Mouse (Mus musculus): ENCODE data around the gene 1700092M07Rik. TPM values are rescaled to one million over a fixed set of nuclear protein-coding genes. Genes with fewer than 3 reads are reported as not detected.

The 1700092M07Rik gene
- polyA plus RNA-seq, 1 experiment from 2014 or later = 0.99 TPM

DNA sequence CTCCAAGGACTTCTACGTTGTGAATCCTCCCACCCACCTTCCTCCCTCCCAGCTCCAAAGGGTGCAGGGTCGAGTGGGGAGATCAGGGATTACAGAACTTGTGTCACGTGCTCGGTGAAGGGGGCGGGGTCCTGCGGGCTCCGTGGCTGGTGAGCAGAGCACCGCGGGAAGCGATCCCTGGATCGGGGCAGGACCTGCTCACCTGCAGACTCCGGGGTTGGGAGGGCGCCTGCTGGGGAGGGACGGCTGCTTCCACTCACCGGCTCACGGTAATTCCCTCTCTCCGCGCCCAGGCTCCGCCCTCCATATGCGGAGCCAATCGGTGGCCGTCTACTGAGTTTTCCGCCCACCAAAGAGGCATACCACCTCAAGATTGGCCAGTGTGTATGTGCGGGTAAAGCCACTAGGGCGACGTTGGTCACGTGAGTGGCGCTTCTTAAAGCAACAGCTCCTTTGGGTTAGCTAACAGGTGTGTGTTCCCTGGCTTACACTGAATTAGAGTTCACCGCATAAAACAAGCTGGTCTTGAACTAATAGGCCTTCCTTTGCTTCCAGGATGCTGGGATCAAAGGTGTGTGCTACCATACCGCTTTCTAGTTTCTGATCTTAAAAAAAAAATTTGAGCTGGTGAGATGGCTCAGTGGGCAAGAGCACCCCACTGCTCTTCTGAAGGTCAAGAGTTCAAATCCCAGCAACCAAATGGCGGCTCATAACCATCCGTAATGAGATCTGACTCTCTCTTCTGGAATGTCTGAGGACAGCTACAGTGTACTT lies 45.7 kb downstream of the 1700092M07Rik start, which contains the start of gene Taf6l:
TSS of gene Taf6l (minus strand) at position 410 of the 774 bp plus-strand sequence.
- H3K9ac ChIP-seq (ENCODE audit: low read length) = peak within 1 kb of the TSS; percentile 63
- H3K4me1 ChIP-seq (ENCODE audit: control insufficient read depth, insufficient read depth, low read length) = no peaks in the 10 kb centered on the region
- H3K9me3 ChIP-seq (ENCODE audit: control insufficient read depth, low read length) = no peaks in the 10 kb centered on the region
- H3K4me2 ChIP-seq (ENCODE audit: low read depth, severe bottlenecking) = peak within 1 kb of the TSS; percentile 59
- WGBS = under 1% methylated on average over 32 of the region's 32 CpGs
- ATAC-seq (ENCODE audit: insufficient number of reproducible peaks, low FRiP score, low TSS enrichment, low read depth) = peak; percentile 99
- peak within 1 kb of the TSS; percentile 51; the same call in 1 of the 2 replicates for H3K27ac ChIP-seq (replicated peaks; ENCODE audit: low read depth, low read length)
- peak within 1 kb of the TSS; percentile 60 for H3K4me3 ChIP-seq (ENCODE audit: low read depth, low read length)
- peaks cover 4% of the 10 kb centered on the region; the same call in 1 of the 2 replicates for H3K36me3 ChIP-seq (ENCODE audit: control insufficient read depth, insufficient read depth, low read length)
- DNase-seq (ENCODE audit: low spot score) = peak; percentile 89
- H3K27me3 ChIP-seq (ENCODE audit: control insufficient read depth, insufficient read depth, low read length) = no peaks in the 10 kb centered on the region

DNA sequence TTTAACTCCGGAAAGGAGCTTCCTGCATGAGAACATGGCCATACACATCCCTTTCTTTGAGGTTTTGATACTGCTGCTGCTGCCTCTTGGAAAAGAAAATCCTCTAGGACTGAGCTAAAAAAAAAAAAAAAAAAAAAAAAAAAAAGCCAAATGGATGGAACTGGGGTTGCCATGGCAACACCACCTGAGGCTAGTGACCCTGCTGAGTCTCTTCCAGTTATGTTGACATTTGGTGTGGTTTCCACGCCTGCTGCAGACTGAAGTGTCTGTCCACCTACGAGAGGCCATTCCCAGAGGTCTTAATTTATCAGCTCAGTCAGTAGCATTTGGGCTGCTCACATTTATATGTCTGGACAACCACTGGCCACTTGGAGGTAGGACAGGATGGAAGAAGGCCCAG lies 48.0 kb downstream of the 1700092M07Rik start:
- Histone ChIP-seq H3K4me2 (ENCODE audit: low read depth, severe bottlenecking) (no peak overlapping the region), H3K4me1 (ENCODE audit: control insufficient read depth, insufficient read depth, low read length) (no peaks in the 10 kb centered on the region), H3K27ac (replicated peaks; ENCODE audit: low read depth, low read length) (no peak overlapping the region), H3K9me3 (ENCODE audit: control insufficient read depth, low read length) (no peaks in the 10 kb centered on the region), H3K36me3 (ENCODE audit: control insufficient read depth, insufficient read depth, low read length) (peaks cover 5% of the 10 kb centered on the region), H3K27me3 (ENCODE audit: control insufficient read depth, insufficient read depth, low read length) (no peaks in the 10 kb centered on the region), H3K9ac (ENCODE audit: low read length) (no peak overlapping the region), H3K4me3 (ENCODE audit: low read depth, low read length) (no peak overlapping the region)
- DNase-seq (ENCODE audit: low spot score) = no peak
- no peak for ATAC-seq (ENCODE audit: insufficient number of reproducible peaks, low FRiP score, low TSS enrichment, low read depth)
- WGBS = 20% methylated on average over 3 of the region's 3 CpGs

DNA sequence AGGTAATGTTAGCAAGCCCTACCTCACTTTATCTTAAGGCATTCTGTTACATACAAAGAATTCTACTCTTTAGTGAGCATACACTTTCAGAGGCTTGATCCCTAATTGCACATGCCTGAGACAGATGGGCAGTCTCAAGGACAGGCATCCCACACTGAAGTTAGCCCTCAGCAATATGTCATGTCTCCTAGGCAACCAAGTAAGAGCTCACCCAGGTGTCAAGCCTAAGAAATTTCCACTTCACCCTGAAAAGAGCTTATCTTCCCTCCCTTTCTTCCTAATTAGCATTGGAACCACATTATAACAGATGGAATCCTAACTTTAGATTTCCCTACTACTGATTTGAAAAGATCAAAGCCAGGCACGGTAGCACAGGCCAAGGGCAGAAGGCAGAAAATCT lies 48.7 kb downstream of the 1700092M07Rik start:
- Histone ChIP-seq H3K9me3 (ENCODE audit: control insufficient read depth, low read length) (no peaks in the 10 kb centered on the region), H3K4me2 (ENCODE audit: low read depth, severe bottlenecking) (no peak overlapping the region), H3K9ac (ENCODE audit: low read length) (no peak overlapping the region), H3K36me3 (ENCODE audit: control insufficient read depth, insufficient read depth, low read length) (peaks cover 12% of the 10 kb centered on the region), H3K4me3 (ENCODE audit: low read depth, low read length) (no peak overlapping the region), H3K4me1 (ENCODE audit: control insufficient read depth, insufficient read depth, low read length) (no peaks in the 10 kb centered on the region), H3K27me3 (ENCODE audit: control insufficient read depth, insufficient read depth, low read length) (no peaks in the 10 kb centered on the region), H3K27ac (replicated peaks; ENCODE audit: low read depth, low read length) (no peak overlapping the region)
- ATAC-seq (ENCODE audit: insufficient number of reproducible peaks, low FRiP score, low TSS enrichment, low read depth) = no peak
- 64% methylated on average over 1 of the region's 1 CpGs for WGBS
- no peak for DNase-seq (ENCODE audit: low spot score)

DNA sequence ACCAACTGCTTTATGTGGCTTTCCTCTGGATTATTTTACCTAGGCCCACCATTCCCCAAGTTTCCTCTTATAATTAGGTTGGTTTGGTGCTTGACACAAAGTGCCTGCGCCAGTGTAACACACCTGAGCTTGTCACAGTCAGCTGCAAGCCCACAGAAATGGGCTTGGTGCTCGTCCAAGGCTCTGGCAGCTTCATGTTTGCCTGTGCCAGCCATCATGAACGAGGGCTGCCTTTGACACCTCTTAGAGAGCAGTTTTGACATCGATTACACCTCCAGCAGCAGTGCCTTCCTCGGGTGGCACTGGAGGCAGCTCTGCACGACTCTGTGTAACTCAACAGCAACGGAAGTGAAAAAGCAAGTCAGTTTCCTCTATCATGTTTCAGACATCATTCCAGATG lies 49.7 kb downstream of the 1700092M07Rik start:
- H3K4me2 ChIP-seq (ENCODE audit: low read depth, severe bottlenecking) = no peak overlapping the region
- H3K27me3 ChIP-seq (ENCODE audit: control insufficient read depth, insufficient read depth, low read length) = no peaks in the 10 kb centered on the region
- no peaks in the 10 kb centered on the region for H3K4me1 ChIP-seq (ENCODE audit: control insufficient read depth, insufficient read depth, low read length)
- H3K9ac ChIP-seq (ENCODE audit: low read length) = no peak overlapping the region
- peaks cover 21% of the 10 kb centered on the region for H3K36me3 ChIP-seq (ENCODE audit: control insufficient read depth, insufficient read depth, low read length)
- H3K9me3 ChIP-seq (ENCODE audit: control insufficient read depth, low read length) = no peaks in the 10 kb centered on the region
- DNase-seq (ENCODE audit: low spot score) (no peak), ATAC-seq (ENCODE audit: insufficient number of reproducible peaks, low FRiP score, low TSS enrichment, low read depth) (no peak)
- H3K4me3 ChIP-seq (ENCODE audit: low read depth, low read length) = no peak overlapping the region
- no peak overlapping the region for H3K27ac ChIP-seq (replicated peaks; ENCODE audit: low read depth, low read length)
- WGBS = 86% methylated on average over 7 of the region's 7 CpGs

Small RNA genes lying within 50 kb of the gene (microRNA-seq; reads per million reads assigned to microRNA genes)
- 1.5 reads per million for gene Mir6992

Other genes starting within 250 kb of the 1700092M07Rik start
- gene Slc22a8, start 149.5 kb upstream of the 1700092M07Rik start, polyA plus RNA-seq (2014; fragmentation: Nextera tagmentation; extraction: Ambion mirVana) = not detected in 2 replicates
- gene Slc22a6, start 122.7 kb upstream of the 1700092M07Rik start, polyA plus RNA-seq (2014; fragmentation: Nextera tagmentation; extraction: Ambion mirVana) = not detected in 2 replicates
- 0.15 and 0.27 TPM in 2 replicates for gene Chrm1, start 76.9 kb upstream of the 1700092M07Rik start, polyA plus RNA-seq (2014; fragmentation: Nextera tagmentation; extraction: Ambion mirVana)
- 108 and 114 TPM in 2 replicates for gene Slc3a2, start 17.3 kb upstream of the 1700092M07Rik start, polyA plus RNA-seq (2014; fragmentation: Nextera tagmentation; extraction: Ambion mirVana)
- gene Wdr74, start 4.9 kb upstream of the 1700092M07Rik start, polyA plus RNA-seq (2014; fragmentation: Nextera tagmentation; extraction: Ambion mirVana) = 92.9 and 100 TPM in 2 replicates
- gene Stx5a, start 695 bp downstream of the 1700092M07Rik start, polyA plus RNA-seq (2014; fragmentation: Nextera tagmentation; extraction: Ambion mirVana) = 125 and 127 TPM in 2 replicates
- 228 and 247 TPM in 2 replicates for gene Nxf1, start 16.4 kb downstream of the 1700092M07Rik start, polyA plus RNA-seq (2014; fragmentation: Nextera tagmentation; extraction: Ambion mirVana)
- 183 and 204 TPM in 2 replicates for gene Tmem223, start 30.3 kb downstream of the 1700092M07Rik start, polyA plus RNA-seq (2014; fragmentation: Nextera tagmentation; extraction: Ambion mirVana)
- gene Tmem179b, start 33.7 kb downstream of the 1700092M07Rik start, polyA plus RNA-seq (2014; fragmentation: Nextera tagmentation; extraction: Ambion mirVana) = 49.1 and 51.3 TPM in 2 replicates
- gene Taf6l, start 45.7 kb downstream of the 1700092M07Rik start, polyA plus RNA-seq (2014; fragmentation: Nextera tagmentation; extraction: Ambion mirVana) = 22.5 and 23.0 TPM in 2 replicates
- gene Polr2g, start 57.9 kb downstream of the 1700092M07Rik start, polyA plus RNA-seq (2014; fragmentation: Nextera tagmentation; extraction: Ambion mirVana) = 197 and 206 TPM in 2 replicates
- gene Zbtb3, start 61.8 kb downstream of the 1700092M07Rik start, polyA plus RNA-seq (2014; fragmentation: Nextera tagmentation; extraction: Ambion mirVana) = 4.8 and 5.0 TPM in 2 replicates
- gene Ttc9c, start 78.6 kb downstream of the 1700092M07Rik start, polyA plus RNA-seq (2014; fragmentation: Nextera tagmentation; extraction: Ambion mirVana) = 63.3 and 67.1 TPM in 2 replicates
- 6.9 and 8.0 TPM in 2 replicates for gene Hnrnpul2, start 79.3 kb downstream of the 1700092M07Rik start, polyA plus RNA-seq (2014; fragmentation: Nextera tagmentation; extraction: Ambion mirVana)
- not detected in 2 replicates for gene AC129217.1, start 89.1 kb downstream of the 1700092M07Rik start, polyA plus RNA-seq (2014; fragmentation: Nextera tagmentation; extraction: Ambion mirVana)
- 34.1 and 35.0 TPM in 2 replicates for gene Bscl2, start 96.7 kb downstream of the 1700092M07Rik start, polyA plus RNA-seq (2014; fragmentation: Nextera tagmentation; extraction: Ambion mirVana)
- gene Gng3, start 98.5 kb downstream of the 1700092M07Rik start, polyA plus RNA-seq (2014; fragmentation: Nextera tagmentation; extraction: Ambion mirVana) = 9.1 and 9.6 TPM in 2 replicates
- 0.12 and 0.47 TPM in 2 replicates for gene Lrrn4cl, start 110.0 kb downstream of the 1700092M07Rik start, polyA plus RNA-seq (2014; fragmentation: Nextera tagmentation; extraction: Ambion mirVana)
- gene Ubxn1, start 130.8 kb downstream of the 1700092M07Rik start, polyA plus RNA-seq (2014; fragmentation: Nextera tagmentation; extraction: Ambion mirVana) = 186 and 196 TPM in 2 replicates
- 53.5 and 60.2 TPM in 2 replicates for gene Uqcc3, start 140.2 kb downstream of the 1700092M07Rik start, polyA plus RNA-seq (2014; fragmentation: Nextera tagmentation; extraction: Ambion mirVana)
- gene Lbhd1, start 143.0 kb downstream of the 1700092M07Rik start, polyA plus RNA-seq (2014; fragmentation: Nextera tagmentation; extraction: Ambion mirVana) = 110 and 128 TPM in 2 replicates
- gene Gm49403, start 143.2 kb downstream of the 1700092M07Rik start, polyA plus RNA-seq (2014; fragmentation: Nextera tagmentation; extraction: Ambion mirVana) = not detected in 2 replicates
- 127 and 132 TPM in 2 replicates for gene 1810009A15Rik, start 148.1 kb downstream of the 1700092M07Rik start, polyA plus RNA-seq (2014; fragmentation: Nextera tagmentation; extraction: Ambion mirVana)
- 0.24 TPM in 1 of 2 replicates, not detected in the other for gene Gm49416, start 148.2 kb downstream of the 1700092M07Rik start, polyA plus RNA-seq (2014; fragmentation: Nextera tagmentation; extraction: Ambion mirVana)
- gene Ints5, start 152.3 kb downstream of the 1700092M07Rik start, polyA plus RNA-seq (2014; fragmentation: Nextera tagmentation; extraction: Ambion mirVana) = 38.5 and 39.2 TPM in 2 replicates
- 111 and 122 TPM in 2 replicates for gene Ganab, start 157.4 kb downstream of the 1700092M07Rik start, polyA plus RNA-seq (2014; fragmentation: Nextera tagmentation; extraction: Ambion mirVana)
- 33.1 and 37.2 TPM in 2 replicates for gene B3gat3, start 179.7 kb downstream of the 1700092M07Rik start, polyA plus RNA-seq (2014; fragmentation: Nextera tagmentation; extraction: Ambion mirVana)
- gene Rom1, start 188.6 kb downstream of the 1700092M07Rik start, polyA plus RNA-seq (2014; fragmentation: Nextera tagmentation; extraction: Ambion mirVana) = 1.1 and 1.4 TPM in 2 replicates
- gene Eml3, start 188.8 kb downstream of the 1700092M07Rik start, polyA plus RNA-seq (2014; fragmentation: Nextera tagmentation; extraction: Ambion mirVana) = 17.9 and 18.0 TPM in 2 replicates
- 58.5 and 62.0 TPM in 2 replicates for gene Mta2, start 201.2 kb downstream of the 1700092M07Rik start, polyA plus RNA-seq (2014; fragmentation: Nextera tagmentation; extraction: Ambion mirVana)
- gene Tut1, start 213.1 kb downstream of the 1700092M07Rik start, polyA plus RNA-seq (2014; fragmentation: Nextera tagmentation; extraction: Ambion mirVana) = 33.2 and 35.2 TPM in 2 replicates
- gene Eef1g, start 226.3 kb downstream of the 1700092M07Rik start, polyA plus RNA-seq (2014; fragmentation: Nextera tagmentation; extraction: Ambion mirVana) = 567 and 588 TPM in 2 replicates
- 7.7 and 8.9 TPM in 2 replicates for gene Ahnak, start 248.6 kb downstream of the 1700092M07Rik start, polyA plus RNA-seq (2014; fragmentation: Nextera tagmentation; extraction: Ambion mirVana)

Measured in limb, embryonic 11.5 days (tissue).